Mouse (Mus musculus): Measurements from ENCODE around the gene Dpysl4.

Dpysl4 gene

GRCm38 (mm10) chr7:139085629-139086194, at the start of gene Dpysl4:
Gene Dpysl4, plus strand, starts transcription at chr7:139086001.
- DNase-seq (ENCODE audit: low read depth) = no peak

- peak; percentile 9 for DNase-seq (ENCODE audit: low read depth)
These were observed 22.4 kb upstream of the Dpysl4 start for GRCm38 (mm10) chr7:139063406-139063805.

GRCm38 (mm10) chr7:139068182-139068623, 17.6 kb upstream of the Dpysl4 start:
- DNase-seq (ENCODE audit: low read depth) = peak; percentile 75

- DNase-seq (ENCODE audit: low read depth) = no peak
These were observed 11.6 kb upstream of the Dpysl4 start for GRCm38 (mm10) chr7:139074189-139074588.

- DNase-seq (ENCODE audit: low read depth) = no peak
These were observed 10.6 kb upstream of the Dpysl4 start for GRCm38 (mm10) chr7:139075054-139075794.

- DNase-seq (ENCODE audit: low read depth) = no peak
These were observed 8.5 kb upstream of the Dpysl4 start for GRCm38 (mm10) chr7:139077283-139077682.

GRCm38 (mm10) chr7:139078181-139078580, 7.6 kb upstream of the Dpysl4 start:
- no peak for DNase-seq (ENCODE audit: low read depth)

- no peak for DNase-seq (ENCODE audit: low read depth)
These were observed 6.7 kb upstream of the Dpysl4 start for GRCm38 (mm10) chr7:139079141-139079540.

- no peak for DNase-seq (ENCODE audit: low read depth)
These were observed 5.1 kb upstream of the Dpysl4 start for GRCm38 (mm10) chr7:139080714-139081113.

- DNase-seq (ENCODE audit: low read depth) = no peak
These were observed 4.6 kb upstream of the Dpysl4 start for GRCm38 (mm10) chr7:139081158-139081557.

GRCm38 (mm10) chr7:139082281-139082680, 3.5 kb upstream of the Dpysl4 start:
- DNase-seq (ENCODE audit: low read depth) = no peak

- DNase-seq (ENCODE audit: low read depth) = no peak
These were observed 1.5 kb upstream of the Dpysl4 start for GRCm38 (mm10) chr7:139084316-139084715.

GRCm38 (mm10) chr7:139086195-139087158, 676 bp downstream of the Dpysl4 start:
- DNase-seq (ENCODE audit: low read depth) = no peak

- DNase-seq (ENCODE audit: low read depth) = peak; percentile 59
These were observed 2.0 kb downstream of the Dpysl4 start for GRCm38 (mm10) chr7:139087801-139088200.

- peak; percentile 19 for DNase-seq (ENCODE audit: low read depth)
These were observed 4.4 kb downstream of the Dpysl4 start for GRCm38 (mm10) chr7:139089892-139090874.

- no peak for DNase-seq (ENCODE audit: low read depth)
These were observed 5.9 kb downstream of the Dpysl4 start for GRCm38 (mm10) chr7:139091681-139092080.

- DNase-seq (ENCODE audit: low read depth) = no peak
These were observed 6.9 kb downstream of the Dpysl4 start for GRCm38 (mm10) chr7:139092676-139093075.

GRCm38 (mm10) chr7:139093124-139093523, 7.3 kb downstream of the Dpysl4 start:
- no peak for DNase-seq (ENCODE audit: low read depth)

GRCm38 (mm10) chr7:139093781-139094180, 8.0 kb downstream of the Dpysl4 start:
- no peak for DNase-seq (ENCODE audit: low read depth)

- DNase-seq (ENCODE audit: low read depth) = no peak
These were observed 9.0 kb downstream of the Dpysl4 start for GRCm38 (mm10) chr7:139094761-139095160.

GRCm38 (mm10) chr7:139095282-139095681, 9.5 kb downstream of the Dpysl4 start:
- no peak for DNase-seq (ENCODE audit: low read depth)
